In genomic region chr12:104844989-104845388, GRCm38 (mm10) we compare ENCODE assay signal across 12 mouse cellular contexts. TPM values are rescaled to one million over a fixed set of nuclear protein-coding genes. Genes with fewer than 3 reads are reported as not detected.
DNase-seq lines count a peak whose midpoint lies in the region; ATAC-seq and TF ChIP-seq lines count a peak whose summit lies in the region.
"Had no signal": no experiment of that assay in that cellular context is flagged by ENCODE, and none has a peak within 500 bp of the region (broad histone marks: within the 10 kb centered on the region; RNA-seq: fewer than 3 reads in every experiment).

No protein-coding gene starts in this region.

- 58% methylated on average over 4 of the region's 4 CpGs for WGBS in forebrain, embryonic 11.5 days
- WGBS in forebrain, embryonic 14.5 days = 40% methylated on average over 4 of the region's 4 CpGs
- WGBS in kidney, postnatal 0 days = 67% methylated on average over 4 of the region's 4 CpGs
- WGBS in embryonic facial prominence, embryonic 15.5 days = 67% methylated on average over 4 of the region's 4 CpGs
- 55% methylated on average over 4 of the region's 4 CpGs for WGBS in small intestine, adult 2 months

- no peaks in the 10 kb centered on the region for H3K27me3 ChIP-seq in forebrain, embryonic 11.5 days (ENCODE audit: control insufficient read depth, insufficient read depth, low read length)
- no peaks in the 10 kb centered on the region for H3K27me3 ChIP-seq in forebrain, embryonic 14.5 days (replicated peaks; ENCODE audit: control insufficient read depth, insufficient read depth, low read length)
- no peaks in the 10 kb centered on the region for H3K27me3 ChIP-seq in kidney, postnatal 0 days (ENCODE audit: insufficient read depth, low read length)
- no peaks in the 10 kb centered on the region for H3K27me3 ChIP-seq in embryonic facial prominence, embryonic 15.5 days
- H3K27me3 ChIP-seq in small intestine, adult 2 months (ENCODE audit: control insufficient read depth, insufficient read depth, low read length) = no peaks in the 10 kb centered on the region

- H3K4me3 ChIP-seq in forebrain, embryonic 11.5 days (ENCODE audit: low read depth, low read length) = no peak overlapping the region
- H3K4me3 ChIP-seq in forebrain, embryonic 14.5 days (ENCODE audit: low read depth, low read length) = no peak overlapping the region
- no peak overlapping the region for H3K4me3 ChIP-seq in kidney, postnatal 0 days (replicated peaks; ENCODE audit: low read depth, low read length)
- H3K4me3 ChIP-seq in embryonic facial prominence, embryonic 15.5 days (replicated peaks) = no peak overlapping the region; the same call in 1 of the 2 replicates
- H3K4me3 ChIP-seq in small intestine, adult 2 months (ENCODE audit: low read depth, low read length) = no peak overlapping the region
- H3K4me3 ChIP-seq: liver, embryonic 15.5 days had no signal

- no peaks in the 10 kb centered on the region for H3K36me3 ChIP-seq in forebrain, embryonic 11.5 days (ENCODE audit: control insufficient read depth, insufficient read depth, low read length)
- no peaks in the 10 kb centered on the region for H3K36me3 ChIP-seq in forebrain, embryonic 14.5 days (ENCODE audit: control insufficient read depth, insufficient read depth, low read length)
- no peaks in the 10 kb centered on the region for H3K36me3 ChIP-seq in kidney, postnatal 0 days (ENCODE audit: insufficient read depth, low read length)
- H3K36me3 ChIP-seq in embryonic facial prominence, embryonic 15.5 days = no peaks in the 10 kb centered on the region
- no peaks in the 10 kb centered on the region for H3K36me3 ChIP-seq in small intestine, adult 2 months (ENCODE audit: control insufficient read depth, insufficient read depth, low read length)
- H3K36me3 ChIP-seq: liver, embryonic 15.5 days had no signal

- H3K4me2 ChIP-seq in forebrain, embryonic 11.5 days (ENCODE audit: low read depth, low read length, severe bottlenecking) = no peak overlapping the region
- H3K4me2 ChIP-seq in forebrain, embryonic 14.5 days (ENCODE audit: low read length) = no peak overlapping the region
- H3K4me2 ChIP-seq in kidney, postnatal 0 days (ENCODE audit: low read length) = peak overlapping the region; percentile 60; the same call in 1 of the 2 replicates
- H3K4me2 ChIP-seq in embryonic facial prominence, embryonic 15.5 days (replicated peaks) = peak overlapping the region; percentile 46; the same call in 1 of the 2 replicates

- H3K9me3 ChIP-seq in forebrain, embryonic 11.5 days (ENCODE audit: control insufficient read depth, low read length) = no peaks in the 10 kb centered on the region
- H3K9me3 ChIP-seq in forebrain, embryonic 14.5 days (replicated peaks; ENCODE audit: control insufficient read depth, low read length) = no peaks in the 10 kb centered on the region
- H3K9me3 ChIP-seq in kidney, postnatal 0 days (replicated peaks; ENCODE audit: low read length) = no peaks in the 10 kb centered on the region
- no peaks in the 10 kb centered on the region for H3K9me3 ChIP-seq in embryonic facial prominence, embryonic 15.5 days (replicated peaks)
- H3K9me3 ChIP-seq: liver, embryonic 15.5 days had no signal

- H3K4me1 ChIP-seq in forebrain, embryonic 11.5 days (replicated peaks; ENCODE audit: control insufficient read depth, insufficient read depth, low read length) = peaks cover 7% of the 10 kb centered on the region; the same call in 1 of the 2 replicates
- no peaks in the 10 kb centered on the region for H3K4me1 ChIP-seq in forebrain, embryonic 14.5 days (ENCODE audit: control insufficient read depth, insufficient read depth, low read length)
- peaks cover 12% of the 10 kb centered on the region for H3K4me1 ChIP-seq in kidney, postnatal 0 days (replicated peaks; ENCODE audit: insufficient read depth, low read length)
- H3K4me1 ChIP-seq in embryonic facial prominence, embryonic 15.5 days = peaks cover 15% of the 10 kb centered on the region; the same call in 1 of the 2 replicates
- peaks cover 29% of the 10 kb centered on the region for H3K4me1 ChIP-seq in small intestine, adult 2 months (ENCODE audit: control insufficient read depth, insufficient read depth, insufficient read length, low read length)

- no peak for TF ChIP-seq POLR2A in small intestine, adult 2 months (IDR thresholded peaks at IDR 0.05; ENCODE audit: low read depth, low read length)

- H3K9ac ChIP-seq in forebrain, embryonic 11.5 days (ENCODE audit: low read length) = no peak overlapping the region
- H3K9ac ChIP-seq in forebrain, embryonic 14.5 days (ENCODE audit: low read length) = no peak overlapping the region
- no peak overlapping the region for H3K9ac ChIP-seq in kidney, postnatal 0 days (ENCODE audit: low read depth, low read length)
- H3K9ac ChIP-seq in embryonic facial prominence, embryonic 15.5 days = no peak overlapping the region
- H3K9ac ChIP-seq: liver, embryonic 15.5 days had no signal

- ATAC-seq in forebrain, embryonic 11.5 days (replicated peaks; ENCODE audit: low FRiP score) = peak; percentile 40; the same call in 1 of the 2 replicates
- no peak for ATAC-seq in forebrain, embryonic 14.5 days
- no peak for ATAC-seq in kidney, postnatal 0 days (replicated peaks; ENCODE audit: low FRiP score, low read depth)
- ATAC-seq in embryonic facial prominence, embryonic 15.5 days (ENCODE audit: insufficient number of reproducible peaks, low FRiP score, low TSS enrichment, low read depth) = no peak; the same call in 1 of the 2 replicates

- DNase-seq in forebrain, embryonic 11.5 days (ENCODE audit: low spot score) = no peak
- DNase-seq in forebrain, embryonic 14.5 days (ENCODE audit: low spot score) = no peak
- no peak for DNase-seq in kidney, postnatal 0 days (ENCODE audit: low spot score)
- DNase-seq in kidney, adult 8-10 months = no peak
- DNase-seq in cerebellum, adult 9-11 months = no peak
- DNase-seq in adrenal gland, postnatal 36 days = no peak
- DNase-seq: gastrocnemius, postnatal 36 days; right cerebral cortex, postnatal 25 days had no signal

- H3K27ac ChIP-seq in forebrain, embryonic 11.5 days (ENCODE audit: low read depth, low read length) = no peak overlapping the region
- no peak overlapping the region for H3K27ac ChIP-seq in forebrain, embryonic 14.5 days (ENCODE audit: low read depth, low read length)
- H3K27ac ChIP-seq in kidney, postnatal 0 days = peak overlapping the region; percentile 50; the same call in 1 of the 2 replicates
- H3K27ac ChIP-seq in embryonic facial prominence, embryonic 15.5 days (replicated peaks) = no peak overlapping the region
- peak overlapping the region; percentile 33; the same call in 1 of the 2 replicates for H3K27ac ChIP-seq in small intestine, adult 2 months (ENCODE audit: insufficient read depth, low read depth, low read length)
- H3K27ac ChIP-seq: liver, embryonic 15.5 days had no signal

- TF ChIP-seq CTCF in kidney, postnatal 0 days (IDR thresholded peaks at IDR 0.05; ENCODE audit: low read depth) = no peak
- no peak for TF ChIP-seq CTCF in small intestine, adult 2 months (IDR thresholded peaks at IDR 0.05; ENCODE audit: extremely low read depth, insufficient read length, insufficient replicate concordance, low read depth, low read length)

RNA-seq across cellular contexts. Expression of gene Clmn, which starts 19.9 kb away (rescaled TPM):
- polyA plus RNA-seq in forebrain, embryonic 11.5 days (2014; fragmentation: Nextera tagmentation; extraction: Ambion mirVana) = 2.8 and 3.2 TPM in 2 replicates
- 0.33 and 0.72 TPM in 2 replicates for polyA plus RNA-seq in forebrain, embryonic 14.5 days (2014; fragmentation: Nextera tagmentation; extraction: Ambion mirVana)
- polyA plus RNA-seq in kidney, postnatal 0 days (2015; fragmentation: Nextera tagmentation; extraction: Ambion mirVana) = 6.0 and 7.3 TPM in 2 replicates
- polyA plus RNA-seq in embryonic facial prominence, embryonic 15.5 days (2015; fragmentation: Nextera tagmentation; extraction: Ambion mirVana) = 3.4 and 4.1 TPM in 2 replicates
- polyA plus RNA-seq in small intestine, adult 2 months (2012; rRNA removed) = 3.0 and 3.4 TPM in 2 replicates
- 10 to 100 TPM in 1 of 2 experiments, 1 to 10 TPM in 1; 7.9 to 13.2 TPM for total RNA-seq in adrenal gland, postnatal 36 days (2021)
- total RNA-seq: MEL had no signal

Comparison
In these comparisons a context has a peak if more than half of its experiments do, and no peak if none do; other contexts are left out.
1. H3K27ac ChIP-seq: peak in kidney, postnatal 0 days (single experiment) and small intestine, adult 2 months (single experiment); none in forebrain, embryonic 11.5 days (single experiment), forebrain, embryonic 14.5 days (single experiment) and embryonic facial prominence, embryonic 15.5 days (single experiment).
2. H3K4me2 ChIP-seq: peak in kidney, postnatal 0 days (single experiment) and embryonic facial prominence, embryonic 15.5 days (single experiment); none in forebrain, embryonic 11.5 days (single experiment) and forebrain, embryonic 14.5 days (single experiment).